Mouse (Mus musculus) ES-Bruce4 (cell line): ENCODE measurements at regions not wholly inside any gene's neighbourhood (a gene's known extent, or its start where the extent isn't known, plus 50 kb on each side); places are given as distances from the start of the nearest gene placed in this dataset.

ENCODE experiments used
- H3K27ac ChIP-seq: 2 replicates; pipeline ENCODE4 v1.5.1; 2012; ENCODE audit warnings: low read length, inconsistent platforms; ENCODE audit not compliant: insufficient read depth
- H3K27me3 ChIP-seq: 2 replicates; pipeline ENCODE4 v1.6.1; 2012; ENCODE audit warnings: mild to moderate bottlenecking, low read length, inconsistent platforms; ENCODE audit not compliant: control insufficient read depth, poor library complexity, insufficient read depth, severe bottlenecking
- H3K36me3 ChIP-seq: 2 replicates; pipeline ENCODE4 v1.6.1; 2012; ENCODE audit warnings: inconsistent platforms, mild to moderate bottlenecking, low read length, moderate library complexity; ENCODE audit not compliant: control insufficient read depth, poor library complexity, insufficient read depth, severe bottlenecking
- H3K4me1 ChIP-seq: one replicate; pipeline ENCODE4 v1.8.1; 2011; ENCODE audit warnings: low read length; ENCODE audit not compliant: control insufficient read depth, insufficient read depth
- H3K4me3 ChIP-seq: 2 replicates; pipeline ENCODE4 v1.5.1; 2011; ENCODE audit warnings: low read depth, mild to moderate bottlenecking, low read length
- H3K9ac ChIP-seq: 2 replicates; pipeline ENCODE4 v1.6.1; 2012; ENCODE audit warnings: low read depth, mild to moderate bottlenecking, inconsistent platforms; ENCODE audit not compliant: poor library complexity, severe bottlenecking
- H3K9me3 ChIP-seq: replicated peaks from 2 replicates; pipeline ENCODE4 v1.6.1; 2012; ENCODE audit warnings: mild to moderate bottlenecking, low read length, inconsistent platforms; ENCODE audit not compliant: control insufficient read depth, poor library complexity, insufficient read depth, severe bottlenecking
- CTCF ChIP-seq: IDR thresholded peaks from one replicate; pipeline ENCODE4 v1.8.1; 2011; ENCODE audit warnings: low read depth, low read length
- EP300 ChIP-seq: IDR thresholded peaks from 2 replicates; pipeline ENCODE4 v1.6.1; 2011; ENCODE audit warnings: low read depth, low read length; ENCODE audit not compliant: insufficient read depth
- POLR2A ChIP-seq: IDR thresholded peaks from one replicate; pipeline ENCODE4 v1.8.1; 2011; ENCODE audit warnings: low read length; ENCODE audit not compliant: insufficient read depth

DNA sequence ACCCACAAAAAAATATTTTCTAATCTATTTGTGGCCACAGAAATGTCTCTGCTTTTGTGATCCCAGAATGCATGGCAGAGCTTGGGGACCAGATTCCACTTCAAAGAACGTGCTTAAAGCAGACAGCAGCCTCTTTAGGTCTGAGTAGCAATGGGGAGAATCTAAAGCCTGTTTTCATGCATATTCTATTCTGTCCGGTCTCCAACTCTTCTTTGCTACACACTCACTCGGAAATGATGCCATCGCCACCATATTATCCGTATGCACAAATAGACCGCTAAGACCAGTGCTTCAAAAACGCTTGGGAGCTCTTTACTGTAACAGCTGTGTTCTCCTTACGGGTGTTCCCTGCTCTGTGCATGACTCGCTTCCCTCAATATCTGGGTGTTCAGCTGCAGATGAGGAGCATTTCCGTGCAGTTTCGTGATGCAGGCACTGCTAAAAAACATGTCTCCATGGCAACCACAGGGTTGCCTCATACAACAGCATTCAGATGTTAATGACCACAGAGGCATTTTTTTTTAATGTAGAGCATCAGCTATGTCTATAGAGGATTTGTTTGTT, 107.0 kb downstream of the Snx19 start:
- H3K9me3 ChIP-seq: no peaks in the 10 kb centered on the region
- no peaks in the 10 kb centered on the region for H3K27me3 ChIP-seq
- H3K9ac ChIP-seq: no peak overlapping the region
- no peak overlapping the region for H3K4me3 ChIP-seq
- no peaks in the 10 kb centered on the region for H3K36me3 ChIP-seq
- no peaks in the 10 kb centered on the region for H3K4me1 ChIP-seq
- no peak overlapping the region for H3K27ac ChIP-seq
- TF ChIP-seq EP300: no peak
- no peak for TF ChIP-seq CTCF
- TF ChIP-seq POLR2A: no peak

DNA sequence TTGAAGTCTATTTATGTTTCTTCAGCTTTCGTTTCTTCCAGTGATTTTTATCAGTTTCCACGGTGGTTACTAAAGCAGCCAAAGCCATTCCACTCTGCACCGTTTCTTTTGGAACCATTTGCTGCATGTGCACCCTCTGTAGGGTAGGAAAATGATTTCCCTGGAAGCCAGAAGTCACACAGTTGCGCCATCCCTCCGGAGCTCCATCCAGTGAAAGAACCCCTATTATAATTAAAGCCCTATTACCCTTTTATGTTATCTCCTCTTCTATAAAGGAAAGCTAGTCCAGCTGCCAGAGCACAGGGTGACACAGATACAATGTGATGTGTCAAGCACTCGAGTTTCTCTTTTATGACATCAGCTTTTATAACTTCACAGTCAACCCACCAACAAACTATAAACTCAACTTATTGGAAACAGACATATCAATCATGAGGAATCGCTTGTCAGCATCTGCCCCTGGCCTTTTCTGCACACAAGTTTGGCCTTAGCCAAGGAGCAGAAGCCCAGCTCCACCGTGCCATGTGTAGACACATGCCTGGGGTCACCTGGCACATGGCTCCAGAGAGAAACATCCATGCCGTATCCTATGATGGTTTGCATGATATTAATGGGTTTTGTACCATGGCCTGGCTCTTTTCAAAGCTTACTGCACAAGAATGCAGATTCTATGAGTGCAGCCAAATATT, 106.3 kb downstream of the Snx19 start:
- no peaks in the 10 kb centered on the region for H3K4me1 ChIP-seq
- H3K9ac ChIP-seq: no peak overlapping the region
- H3K9me3 ChIP-seq: no peaks in the 10 kb centered on the region
- H3K4me3 ChIP-seq: no peak overlapping the region
- H3K27me3 ChIP-seq: no peaks in the 10 kb centered on the region
- no peak for TF ChIP-seq CTCF
- TF ChIP-seq POLR2A: no peak
- no peak for TF ChIP-seq EP300
- no peaks in the 10 kb centered on the region for H3K36me3 ChIP-seq
- H3K27ac ChIP-seq: no peak overlapping the region

DNA sequence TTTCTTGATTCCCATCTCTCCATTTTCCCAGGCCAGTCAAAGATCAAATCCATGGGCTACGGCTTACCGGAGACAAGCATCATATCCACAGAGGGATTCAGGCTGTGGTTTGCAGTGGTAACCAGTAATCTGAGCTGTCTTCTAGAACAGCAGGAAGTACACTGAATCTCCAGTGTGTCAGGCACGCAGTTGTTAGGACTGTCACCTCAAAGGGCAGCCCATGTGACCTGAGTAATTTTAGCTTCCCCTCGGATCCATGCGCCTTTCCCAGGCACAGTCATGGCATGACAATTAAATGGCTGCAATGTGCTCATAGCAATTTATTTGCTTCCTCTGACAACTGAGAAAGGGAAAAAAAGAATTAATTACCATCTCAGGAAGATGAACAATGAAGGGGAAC, 98.2 kb downstream of the Snx19 start:
- no peaks in the 10 kb centered on the region for H3K36me3 ChIP-seq
- TF ChIP-seq POLR2A (no peak), EP300 (no peak), CTCF (no peak)
- H3K27ac ChIP-seq: no peak overlapping the region
- no peak overlapping the region for H3K4me3 ChIP-seq
- H3K9ac ChIP-seq: no peak overlapping the region
- H3K27me3 ChIP-seq: no peaks in the 10 kb centered on the region
- peaks cover 2% of the 10 kb centered on the region for H3K4me1 ChIP-seq
- no peaks in the 10 kb centered on the region for H3K9me3 ChIP-seq

DNA sequence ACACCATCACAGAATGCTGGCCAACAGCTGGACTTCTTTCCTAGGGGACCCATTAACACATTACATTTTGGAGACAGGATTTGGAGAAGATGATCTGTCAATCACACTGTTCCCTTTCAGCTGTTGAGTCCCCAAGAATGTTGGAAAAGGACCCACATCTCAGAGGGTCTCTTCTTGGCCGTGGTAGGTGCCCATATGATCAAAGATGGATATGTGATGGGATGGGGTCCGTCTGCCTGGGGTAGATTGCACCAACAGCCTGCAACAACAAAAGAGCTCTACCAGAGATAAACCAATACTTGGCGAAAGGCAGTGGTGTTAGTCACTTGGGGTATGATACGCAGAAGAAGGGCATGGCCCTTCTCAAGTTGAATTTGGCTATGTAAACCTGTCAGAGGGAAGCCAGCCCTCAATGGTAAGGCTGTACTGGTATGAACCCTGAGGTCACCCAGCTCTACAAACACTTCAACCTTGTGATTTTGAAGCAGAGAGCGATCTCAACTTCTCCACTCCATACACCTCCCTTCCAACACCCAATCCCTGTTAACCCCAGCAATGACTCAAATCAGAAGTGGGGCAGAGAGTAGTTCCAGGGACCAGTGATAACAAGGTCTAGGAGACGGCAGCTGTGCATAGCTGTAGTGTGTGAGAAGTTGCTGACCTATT, 97.6 kb downstream of the Snx19 start:
- no peaks in the 10 kb centered on the region for H3K9me3 ChIP-seq
- no peak overlapping the region for H3K9ac ChIP-seq
- H3K27ac ChIP-seq: no peak overlapping the region
- H3K36me3 ChIP-seq: no peaks in the 10 kb centered on the region
- peaks cover 2% of the 10 kb centered on the region for H3K4me1 ChIP-seq
- no peak for TF ChIP-seq EP300
- no peak for TF ChIP-seq POLR2A
- TF ChIP-seq CTCF: no peak
- no peak overlapping the region for H3K4me3 ChIP-seq
- no peaks in the 10 kb centered on the region for H3K27me3 ChIP-seq

DNA sequence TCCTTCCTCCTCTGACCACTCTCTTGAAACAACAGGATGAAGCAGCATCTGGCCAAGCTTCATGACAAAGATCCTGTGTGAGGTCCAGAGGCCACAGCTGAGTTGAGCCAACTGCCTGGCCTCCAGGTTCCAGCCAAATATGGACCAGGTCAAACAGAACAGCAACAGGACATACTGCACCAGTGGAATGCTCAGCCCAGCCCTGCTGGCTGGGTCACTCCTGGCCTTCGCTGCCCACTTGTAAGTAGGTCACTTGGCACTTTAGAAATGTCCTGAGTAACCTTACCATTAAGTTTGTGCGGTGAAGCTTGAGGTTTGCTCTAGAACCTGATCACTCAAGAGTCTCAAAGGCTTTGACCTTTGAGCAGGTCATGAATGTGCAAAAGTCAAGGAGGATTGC, 96.9 kb downstream of the Snx19 start:
- Histone ChIP-seq H3K9me3 (no peaks in the 10 kb centered on the region), H3K4me1 (peaks cover 2% of the 10 kb centered on the region), H3K27me3 (no peaks in the 10 kb centered on the region), H3K4me3 (no peak overlapping the region), H3K36me3 (no peaks in the 10 kb centered on the region), H3K9ac (no peak overlapping the region), H3K27ac (no peak overlapping the region)
- TF ChIP-seq EP300 (no peak), CTCF (no peak), POLR2A (no peak)

DNA sequence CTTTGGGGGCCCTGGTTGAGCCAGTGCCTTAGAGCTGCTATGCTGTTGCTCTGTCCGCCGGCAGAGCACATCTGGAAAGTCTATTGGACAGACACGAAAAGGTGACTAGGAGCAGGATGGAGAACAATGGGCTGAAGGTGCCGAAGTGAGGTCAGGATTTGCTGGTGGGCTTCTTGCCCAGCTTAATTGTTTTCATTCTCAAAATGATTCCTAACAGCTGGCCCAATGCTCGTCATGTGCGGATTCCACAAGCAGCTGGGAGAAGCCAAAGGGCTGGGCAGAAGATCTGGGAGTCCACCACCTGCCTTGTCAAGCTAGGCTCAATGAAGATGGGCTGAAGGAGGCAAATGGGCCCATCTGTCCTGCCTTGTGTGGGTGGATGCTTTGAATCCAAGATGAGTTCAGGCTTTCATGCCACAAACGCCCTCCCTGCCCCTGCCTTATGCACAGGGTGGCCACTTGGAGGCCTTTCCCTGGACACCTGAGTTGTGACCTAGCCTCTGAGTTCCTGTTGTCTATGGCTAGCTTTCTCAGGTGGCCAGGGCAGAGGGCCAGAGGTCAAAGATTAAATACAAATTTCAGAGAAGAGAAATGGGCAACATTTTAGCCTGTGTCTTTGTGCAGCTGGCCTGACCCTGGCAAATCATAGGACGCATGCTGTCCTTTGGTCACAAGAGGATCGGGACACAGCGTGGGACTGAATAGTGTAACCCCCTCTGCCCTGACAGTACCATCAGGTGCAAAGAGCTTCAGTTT, 95.9 kb downstream of the Snx19 start:
- Histone ChIP-seq H3K36me3 (no peaks in the 10 kb centered on the region), H3K9me3 (no peaks in the 10 kb centered on the region), H3K4me3 (no peak overlapping the region), H3K27ac (no peak overlapping the region), H3K9ac (no peak overlapping the region), H3K4me1 (peaks cover 2% of the 10 kb centered on the region), H3K27me3 (no peaks in the 10 kb centered on the region)
- TF ChIP-seq POLR2A (no peak), EP300 (no peak), CTCF (no peak)
